Mouse (Mus musculus) granulocyte monocyte progenitor cell, adult 5-6 weeks (primary cell): ENCODE results near the gene Bola1. TPM values are rescaled to one million over a fixed set of nuclear protein-coding genes. Genes with fewer than 3 reads are reported as not detected.
"Not testable (repeated sequence)": the region's sequence is repeated elsewhere in the genome, so short reads cannot be mapped to it uniquely, and the experiment has no call there.

ENCODE experiments used
- ATAC-seq: replicated peaks from 2 replicates; pipeline ENCODE4 v1.8.0; 2016; ENCODE audit warnings: mild to moderate bottlenecking, moderate TSS enrichment, inconsistent platforms; ENCODE audit not compliant: poor library complexity, severe bottlenecking
- total RNA-seq, 2 experiments: library from RNA; stranded (forward) in 1 of 2; stranded (reverse) in 1 of 2; fragments of 200-712, 200-1000 nt in 1 of 2; fragments of >200 nt in 1 of 2; fragmentation: Nextera tagmentation in 1 of 2; gene quantifications; 2 replicates each; pipeline ENCODE4 v1.2.3; 2014 to 2017

The Bola1 gene
- total RNA-seq, 2 experiments from 2014 or later: 9.4 to 56.0 TPM

GRCm38 (mm10) chr3:96230404-96230803, 10.9 kb upstream of the Bola1 start:
- peak; percentile 73 for ATAC-seq

GRCm38 (mm10) chr3:96228828-96229227, 9.3 kb upstream of the Bola1 start:
- no peak for ATAC-seq

- peak; percentile 87 for ATAC-seq
Measured at GRCm38 (mm10) chr3:96226695-96227648, 7.5 kb upstream of the Bola1 start.

GRCm38 (mm10) chr3:96225421-96225820, 5.9 kb upstream of the Bola1 start:
- ATAC-seq: no peak

GRCm38 (mm10) chr3:96222774-96223173, 3.3 kb upstream of the Bola1 start:
- no peak for ATAC-seq

GRCm38 (mm10) chr3:96221640-96222038, 2.1 kb upstream of the Bola1 start:
- ATAC-seq: peak; percentile 0; the same call in 1 of the 2 replicates

GRCm38 (mm10) chr3:96220765-96221639, 1.5 kb upstream of the Bola1 start, which contains the start of the genes Hist2h2ac and Hist2h2be:
Hist2h2ac (minus strand) TSS chr3:96220880.
Hist2h2be (plus strand) TSS chr3:96221119.
- peak; percentile 78 for ATAC-seq

- peak; percentile 5; the same call in 1 of the 2 replicates for ATAC-seq
Measured at GRCm38 (mm10) chr3:96220131-96220764, 739 bp upstream of the Bola1 start.

GRCm38 (mm10) chr3:96219191-96219641, 293 bp downstream of the Bola1 start:
- 0 out of 2 replicates have a peak, but pooled peaks have one; percentile 10 for ATAC-seq

GRCm38 (mm10) chr3:96209242-96209641, 10.3 kb downstream of the Bola1 start:
- ATAC-seq: no peak

- no peak for ATAC-seq
Measured at GRCm38 (mm10) chr3:96207819-96208218, 11.7 kb downstream of the Bola1 start.

GRCm38 (mm10) chr3:96199731-96200130, 19.8 kb downstream of the Bola1 start:
- no peak for ATAC-seq

- ATAC-seq: not testable (repeated sequence)
Measured at GRCm38 (mm10) chr3:96198601-96199251, 20.8 kb downstream of the Bola1 start.

- ATAC-seq: peak; percentile 49
Measured at GRCm38 (mm10) chr3:96198181-96198580, 21.3 kb downstream of the Bola1 start.

- ATAC-seq: peak; percentile 68
Measured at GRCm38 (mm10) chr3:96197129-96197749, 22.3 kb downstream of the Bola1 start.

- ATAC-seq: no peak
Measured at GRCm38 (mm10) chr3:96196437-96197128, 22.9 kb downstream of the Bola1 start.

GRCm38 (mm10) chr3:96195616-96196313, 23.7 kb downstream of the Bola1 start:
- ATAC-seq: no peak

- ATAC-seq: peak; percentile 54
Measured at GRCm38 (mm10) chr3:96194966-96195365, 24.5 kb downstream of the Bola1 start.
